Mouse (Mus musculus) gastrocnemius, adult 2 months (tissue): ENCODE data around the gene Cpeb1. TPM values are rescaled to one million over a fixed set of nuclear protein-coding genes. Genes with fewer than 3 reads are reported as not detected.

Source experiments
- DNase-seq: peaks from one replicate; pipeline ENCODE4 v3.0.0; 2022
- H3K27ac ChIP-seq: fragments of 200-600 bp; 2 replicates; pipeline ENCODE4 v1.8.1; 2022; ENCODE audit warnings: mild to moderate bottlenecking
- H3K4me3 ChIP-seq: fragments of 200-600 bp; 2 replicates; pipeline ENCODE4 v1.8.1; 2022; ENCODE audit warnings: mild to moderate bottlenecking, moderate library complexity
- CTCF ChIP-seq: fragments of 200-600 bp; IDR thresholded peaks from 2 replicates; pipeline ENCODE4 v1.8.1; 2022; ENCODE audit warnings: antibody characterized with exemption, mild to moderate bottlenecking, moderate library complexity
- intact Hi-C: fragments of 180-260 bp; cut with DNase I; formaldehyde crosslinking; loops from one replicate; pipeline ENCODE4 v1.15.1; 2025
- total RNA-seq, 2 experiments: library from RNA; stranded (reverse); gene quantifications; 2 replicates each; pipeline ENCODE4 v1.2.3; 2021

Cpeb1 gene
- total RNA-seq, 2 experiments from 2014 or later: 27.1 to 43.3 TPM

GRCm38 (mm10) chr7:81337785-81338521 is 117.3 kb downstream of the Cpeb1 start:
- DNase-seq: no peak
- no peak for TF ChIP-seq CTCF
- Histone ChIP-seq H3K4me3 (no peak overlapping the region), H3K27ac (no peak overlapping the region)
- intact Hi-C loops: loop anchor here (10.0 kb wide), 1 partner anchor 453 kb away; no protein-coding TSS in a partner anchor

DNA sequence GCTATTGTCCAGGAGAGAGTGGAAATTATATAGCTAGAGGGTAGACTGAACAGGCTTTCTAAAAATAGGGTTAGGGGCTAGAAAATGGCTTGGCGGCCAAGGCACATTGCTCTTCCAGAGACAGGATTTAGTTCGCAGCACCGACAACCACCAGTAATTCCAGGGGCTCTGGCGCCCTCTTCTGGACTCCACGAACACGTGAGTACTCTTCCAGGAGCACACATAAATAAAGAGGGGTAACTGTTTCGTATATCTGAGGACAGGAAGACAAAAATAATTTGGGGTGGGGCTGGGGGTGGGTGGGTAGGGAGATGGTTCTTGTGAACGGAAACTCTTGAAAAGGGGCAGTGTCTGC is 118.9 kb downstream of the Cpeb1 start:
- Histone ChIP-seq H3K27ac (peak overlapping the region; percentile 75), H3K4me3 (peak overlapping the region; percentile 50)
- intact Hi-C loops: loop anchor here (1.0 to 10.0 kb wide), 3 partner anchors 126 to 452 kb away; no protein-coding TSS in a partner anchor
- DNase-seq: peak; percentile 73
- TF ChIP-seq CTCF: peak; percentile 70

- no peak for TF ChIP-seq CTCF
- intact Hi-C loops: loop anchor here (1.0 to 10.0 kb wide), 3 partner anchors 126 to 451 kb away; no protein-coding TSS in a partner anchor
- peak overlapping the region; percentile 50 for H3K4me3 ChIP-seq
- no peak for DNase-seq
- peak overlapping the region; percentile 75 for H3K27ac ChIP-seq
These were observed 119.4 kb downstream of the Cpeb1 start for GRCm38 (mm10) chr7:81335705-81336431.

DNA sequence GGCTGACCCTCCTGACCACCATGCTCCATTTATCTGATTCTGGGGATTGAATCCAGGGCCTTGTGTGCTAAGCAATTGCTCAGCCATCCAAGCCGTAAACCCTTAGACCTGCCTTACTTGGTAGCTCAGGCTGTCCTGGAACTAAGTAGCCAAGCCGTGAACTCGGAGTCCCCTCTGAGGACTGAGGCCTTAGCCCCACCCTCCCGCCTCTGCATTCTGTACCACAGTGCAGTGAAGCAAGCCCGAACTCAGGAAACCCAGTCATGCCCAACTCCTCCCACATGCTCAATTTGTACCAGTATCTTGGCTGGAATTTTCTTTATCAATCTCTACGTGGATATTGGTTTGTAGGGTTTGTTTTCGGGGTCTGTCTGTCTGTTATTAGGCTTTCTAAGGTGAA is 123.4 kb downstream of the Cpeb1 start:
- intact Hi-C loops: loop anchor here (10.0 kb wide), 1 partner anchor 447 kb away; no protein-coding TSS in a partner anchor
- no peak for DNase-seq

GRCm38 (mm10) chr7:81330767-81331166 is 124.5 kb downstream of the Cpeb1 start:
- no peak for TF ChIP-seq CTCF
- Histone ChIP-seq H3K4me3 (no peak overlapping the region), H3K27ac (no peak overlapping the region)
- intact Hi-C loops: loop anchor here (10.0 kb wide), 1 partner anchor 446 kb away; no protein-coding TSS in a partner anchor
- DNase-seq: no peak

More for the DNA sequence above, 123.4 kb downstream of the Cpeb1 start:
- H3K27ac ChIP-seq: no peak overlapping the region
- no peak overlapping the region for H3K4me3 ChIP-seq
- TF ChIP-seq CTCF: no peak

DNA sequence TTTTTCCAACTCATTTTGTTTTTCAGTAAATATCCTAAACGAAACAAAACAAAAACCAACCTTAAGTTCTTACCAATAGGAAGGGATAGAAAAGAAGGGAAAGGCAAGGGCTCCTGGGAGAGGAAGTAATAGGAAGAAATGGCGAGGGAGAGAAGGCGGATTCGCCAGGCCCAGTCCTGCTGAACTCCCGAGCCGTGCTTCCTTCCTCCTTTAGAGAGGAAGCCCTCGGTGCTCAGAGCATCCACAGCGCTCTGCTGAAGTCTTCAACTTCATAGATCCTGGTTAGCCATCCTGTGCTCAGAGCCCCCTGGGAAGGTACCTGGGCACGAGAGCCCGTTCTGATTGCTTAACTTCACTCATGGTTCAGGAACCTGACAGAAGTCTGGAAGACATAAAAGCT is 127.6 kb downstream of the Cpeb1 start:
- intact Hi-C loops: no loop called here
- TF ChIP-seq CTCF: no peak
- DNase-seq: no peak
- Histone ChIP-seq H3K4me3 (no peak overlapping the region), H3K27ac (no peak overlapping the region)

GRCm38 (mm10) chr7:81326859-81327258 is 128.4 kb downstream of the Cpeb1 start:
- no peak overlapping the region for H3K4me3 ChIP-seq
- intact Hi-C loops: no loop called here
- TF ChIP-seq CTCF: no peak
- H3K27ac ChIP-seq: no peak overlapping the region
- DNase-seq: no peak

GRCm38 (mm10) chr7:81326043-81326442 is 129.2 kb downstream of the Cpeb1 start:
- intact Hi-C loops: no loop called here
- H3K27ac ChIP-seq: no peak overlapping the region
- DNase-seq: no peak
- no peak for TF ChIP-seq CTCF
- H3K4me3 ChIP-seq: no peak overlapping the region

DNA sequence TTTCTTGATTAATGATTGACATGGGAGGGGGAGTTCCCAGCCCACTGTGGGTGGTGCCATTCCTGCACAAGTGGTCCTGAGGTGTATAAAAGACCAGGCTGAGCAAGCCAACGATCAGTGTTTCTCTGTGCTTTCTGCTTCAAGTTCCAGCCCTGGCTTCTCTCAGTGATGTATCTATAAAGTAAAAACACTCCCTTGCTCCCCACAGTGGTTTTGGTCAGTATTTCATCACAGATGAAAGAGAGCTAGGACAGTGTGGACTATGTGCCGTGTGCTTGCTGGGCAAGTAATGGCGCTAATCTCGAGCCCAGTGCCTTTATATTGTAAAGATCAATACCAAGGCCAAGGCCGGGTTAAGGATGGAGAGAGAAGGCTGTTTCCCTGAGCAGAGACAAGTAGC is 133.5 kb downstream of the Cpeb1 start:
- no peak for TF ChIP-seq CTCF
- intact Hi-C loops: no loop called here
- no peak overlapping the region for H3K4me3 ChIP-seq
- DNase-seq: no peak
- no peak overlapping the region for H3K27ac ChIP-seq

DNA sequence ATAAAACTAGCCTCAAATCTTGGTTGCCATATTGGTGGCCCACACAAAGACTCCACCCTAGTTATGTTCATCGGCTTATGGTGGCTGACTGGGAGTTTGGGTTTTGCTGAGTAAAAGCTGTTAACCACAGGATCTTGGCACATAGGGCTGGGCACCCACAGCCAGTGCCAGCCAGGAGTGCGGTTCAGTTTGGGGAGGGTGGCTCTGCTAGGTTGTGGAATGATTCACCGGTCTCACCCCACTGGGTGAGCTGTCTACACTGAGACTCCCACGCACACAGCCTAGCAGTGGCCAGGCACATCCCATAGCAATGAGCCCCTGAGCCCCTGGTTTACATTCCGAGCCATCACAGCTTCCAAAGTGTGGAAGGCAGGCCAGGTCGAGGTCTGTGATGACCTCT is 135.5 kb downstream of the Cpeb1 start:
- no peak for TF ChIP-seq CTCF
- no peak for DNase-seq
- H3K27ac ChIP-seq: no peak overlapping the region
- intact Hi-C loops: no loop called here
- H3K4me3 ChIP-seq: no peak overlapping the region

DNA sequence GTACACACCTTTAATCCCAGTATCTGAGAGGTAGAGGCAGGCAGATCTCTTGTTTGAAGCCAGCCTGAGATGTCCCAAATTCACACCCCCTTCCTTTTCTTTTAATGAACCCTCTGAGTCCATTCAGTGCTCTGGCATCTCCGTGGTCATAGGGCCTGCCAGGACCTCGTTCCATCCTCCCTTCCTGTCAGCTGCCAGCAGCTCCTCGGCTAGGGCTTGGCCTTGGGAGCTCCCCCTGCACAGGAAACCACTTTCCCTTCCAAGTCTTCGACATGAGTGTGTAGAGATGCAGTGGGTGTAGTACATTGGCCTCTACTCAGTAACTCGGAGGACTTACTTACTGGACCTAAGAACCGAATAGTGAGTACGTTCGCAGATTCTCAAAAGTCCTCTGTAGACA is 139.7 kb downstream of the Cpeb1 start:
- TF ChIP-seq CTCF: no peak
- intact Hi-C loops: no loop called here
- Histone ChIP-seq H3K27ac (no peak overlapping the region), H3K4me3 (no peak overlapping the region)
- DNase-seq: no peak

GRCm38 (mm10) chr7:81311581-81311980 is 143.7 kb downstream of the Cpeb1 start:
- H3K4me3 ChIP-seq: no peak overlapping the region
- no peak for DNase-seq
- TF ChIP-seq CTCF: no peak
- intact Hi-C loops: no loop called here
- H3K27ac ChIP-seq: no peak overlapping the region

GRCm38 (mm10) chr7:81311130-81311529 is 144.1 kb downstream of the Cpeb1 start:
- no peak for TF ChIP-seq CTCF
- DNase-seq: no peak
- H3K27ac ChIP-seq: no peak overlapping the region
- intact Hi-C loops: no loop called here
- no peak overlapping the region for H3K4me3 ChIP-seq
